Mouse (Mus musculus): Measurements from ENCODE around the gene Cchcr1. TPM values are rescaled to one million over a fixed set of nuclear protein-coding genes. Genes with fewer than 3 reads are reported as not detected.

The Cchcr1 gene
- polyA plus RNA-seq, 1 experiment = 31.8 TPM

DNA sequence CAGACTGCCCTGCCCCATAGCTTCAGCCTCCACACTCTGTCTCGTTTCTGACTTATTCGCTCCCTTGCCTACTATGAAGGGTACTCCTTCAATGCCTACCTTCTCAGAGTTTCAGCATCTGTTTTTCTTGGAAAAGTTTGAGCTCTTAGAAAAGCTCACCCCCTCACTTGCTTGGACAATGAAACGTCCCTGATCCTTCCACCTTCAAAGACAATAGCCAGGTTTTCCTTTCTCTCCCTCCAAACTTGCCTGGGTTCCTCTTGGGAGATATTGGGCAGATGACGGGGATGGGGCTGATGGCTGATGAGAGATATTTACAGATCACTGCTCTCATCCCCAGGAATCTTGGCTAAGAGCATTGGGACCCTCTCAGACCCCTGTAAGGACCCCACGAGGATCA lies 37.4 kb downstream of the Cchcr1 start:
- TF ChIP-seq POLR2A (IDR thresholded peaks at IDR 0.05; ENCODE audit: borderline replicate concordance, control insufficient read depth, low read depth, low read length) (no peak), CTCF (IDR thresholded peaks at IDR 0.05; ENCODE audit: control insufficient read depth, insufficient read depth, low read length) (no peak)
- Histone ChIP-seq H3K4me3 (replicated peaks; ENCODE audit: control insufficient read depth, low read depth, low read length) (no peak overlapping the region), H3K27ac (ENCODE audit: control insufficient read depth, insufficient read depth, low read depth, low read length, poor library complexity) (no peak overlapping the region), H3K4me1 (ENCODE audit: control insufficient read depth, insufficient read depth, low read length) (no peaks in the 10 kb centered on the region)
- 73% methylated on average over 5 of the region's 5 CpGs for WGBS

DNA sequence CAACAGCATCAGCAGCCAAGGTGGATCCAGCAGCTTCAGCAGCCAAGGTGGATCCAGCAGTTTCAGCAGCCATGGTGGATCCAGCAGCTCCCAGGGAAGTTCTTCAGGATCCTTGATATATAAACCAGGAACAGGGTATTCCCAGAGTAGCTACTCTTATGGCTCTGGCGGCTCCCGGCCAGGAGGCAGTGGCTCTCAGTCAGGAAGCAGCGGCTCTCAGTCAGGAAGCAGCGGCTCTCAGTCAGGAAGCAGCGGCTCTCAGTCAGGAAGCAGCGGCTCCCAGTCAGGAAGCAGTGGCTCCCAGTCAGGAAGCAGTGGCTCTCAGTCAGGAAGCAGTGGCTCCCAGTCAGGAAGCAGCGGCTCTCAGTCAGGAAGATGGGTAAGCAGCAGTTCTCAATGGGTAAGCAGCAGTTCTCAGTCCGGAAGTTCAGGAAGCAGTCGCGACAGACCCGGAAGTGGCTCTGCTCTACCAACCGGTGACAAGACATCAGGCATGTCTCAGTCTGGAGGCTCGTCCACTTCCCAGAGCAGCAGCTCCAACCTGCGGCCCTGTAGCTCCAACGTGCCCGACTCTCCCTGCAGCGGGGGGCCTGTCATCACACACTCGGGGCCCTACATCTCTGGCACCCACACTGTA lies 38.0 kb downstream of the Cchcr1 start:
- Histone ChIP-seq H3K4me3 (replicated peaks; ENCODE audit: control insufficient read depth, low read depth, low read length) (no peak overlapping the region), H3K27ac (ENCODE audit: control insufficient read depth, insufficient read depth, low read depth, low read length, poor library complexity) (no peak overlapping the region), H3K4me1 (ENCODE audit: control insufficient read depth, insufficient read depth, low read length) (no peaks in the 10 kb centered on the region)
- TF ChIP-seq POLR2A (IDR thresholded peaks at IDR 0.05; ENCODE audit: borderline replicate concordance, control insufficient read depth, low read depth, low read length) = no peak
- no peak for TF ChIP-seq CTCF (IDR thresholded peaks at IDR 0.05; ENCODE audit: control insufficient read depth, insufficient read depth, low read length)
- WGBS = 82% methylated on average over 18 of the region's 18 CpGs

DNA sequence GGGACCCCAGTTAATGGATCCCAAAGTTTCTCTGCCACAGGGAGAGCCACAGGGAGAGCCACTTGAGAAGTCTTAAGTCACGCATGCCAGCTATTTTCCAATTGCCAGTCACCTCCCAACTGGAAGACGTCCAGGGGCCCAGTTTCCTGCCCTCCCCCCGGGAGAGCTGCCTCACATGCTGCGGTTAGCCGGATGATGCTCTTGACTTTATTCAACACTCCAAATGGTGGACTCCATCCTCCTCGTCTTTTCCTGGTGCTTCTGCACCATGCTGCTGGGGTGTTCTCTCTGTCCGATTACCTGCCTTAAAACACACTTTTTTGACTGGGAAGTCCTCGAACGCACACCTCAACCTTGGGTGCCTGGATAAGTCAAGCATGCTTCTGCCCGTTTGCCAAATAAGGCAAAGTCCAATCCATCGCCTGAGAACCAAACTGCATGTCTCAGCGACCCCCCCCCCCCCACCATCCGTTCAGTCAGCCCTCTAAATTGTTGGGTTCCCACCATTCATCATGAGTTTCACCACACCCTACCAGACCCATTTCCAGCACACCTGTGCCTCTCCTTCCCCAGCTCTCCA lies 39.4 kb downstream of the Cchcr1 start:
- no peak overlapping the region for H3K27ac ChIP-seq (ENCODE audit: control insufficient read depth, insufficient read depth, low read depth, low read length, poor library complexity)
- 85% methylated on average over 13 of the region's 13 CpGs for WGBS

DNA sequence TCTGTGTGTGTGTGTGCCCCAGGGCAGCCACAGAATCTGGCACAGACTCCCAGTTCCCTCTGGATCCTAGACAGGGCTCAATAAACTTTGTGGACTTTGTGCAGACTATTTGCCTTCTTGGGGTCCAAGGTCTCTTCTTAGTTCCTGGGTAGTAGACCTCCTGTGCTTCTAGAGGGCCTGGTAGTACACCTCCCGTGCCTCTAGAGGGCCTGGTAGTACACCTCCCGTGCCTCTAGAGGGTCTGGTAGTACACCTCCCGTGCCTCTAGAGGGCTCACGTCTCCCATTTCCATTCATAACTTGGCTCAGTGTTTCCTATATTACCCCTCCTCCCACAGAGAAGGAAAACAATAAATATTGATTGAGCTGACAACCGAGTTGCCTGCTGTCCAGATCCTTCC lies 39.9 kb downstream of the Cchcr1 start:
- H3K4me1 ChIP-seq (ENCODE audit: control insufficient read depth, insufficient read depth, low read length) = no peaks in the 10 kb centered on the region
- WGBS = 21% methylated on average over 5 of the region's 5 CpGs
- TF ChIP-seq CTCF (IDR thresholded peaks at IDR 0.05; ENCODE audit: control insufficient read depth, insufficient read depth, low read length) (peak; percentile 67), POLR2A (IDR thresholded peaks at IDR 0.05; ENCODE audit: borderline replicate concordance, control insufficient read depth, low read depth, low read length) (no peak)
- H3K4me3 ChIP-seq (replicated peaks; ENCODE audit: control insufficient read depth, low read depth, low read length) = no peak overlapping the region
- H3K27ac ChIP-seq (ENCODE audit: control insufficient read depth, insufficient read depth, low read depth, low read length, poor library complexity) = no peak overlapping the region

More for the DNA sequence above, 39.4 kb downstream of the Cchcr1 start:
- Histone ChIP-seq H3K4me1 (ENCODE audit: control insufficient read depth, insufficient read depth, low read length) (no peaks in the 10 kb centered on the region), H3K4me3 (replicated peaks; ENCODE audit: control insufficient read depth, low read depth, low read length) (no peak overlapping the region)
- TF ChIP-seq CTCF (IDR thresholded peaks at IDR 0.05; ENCODE audit: control insufficient read depth, insufficient read depth, low read length) (no peak), POLR2A (IDR thresholded peaks at IDR 0.05; ENCODE audit: borderline replicate concordance, control insufficient read depth, low read depth, low read length) (no peak)

DNA sequence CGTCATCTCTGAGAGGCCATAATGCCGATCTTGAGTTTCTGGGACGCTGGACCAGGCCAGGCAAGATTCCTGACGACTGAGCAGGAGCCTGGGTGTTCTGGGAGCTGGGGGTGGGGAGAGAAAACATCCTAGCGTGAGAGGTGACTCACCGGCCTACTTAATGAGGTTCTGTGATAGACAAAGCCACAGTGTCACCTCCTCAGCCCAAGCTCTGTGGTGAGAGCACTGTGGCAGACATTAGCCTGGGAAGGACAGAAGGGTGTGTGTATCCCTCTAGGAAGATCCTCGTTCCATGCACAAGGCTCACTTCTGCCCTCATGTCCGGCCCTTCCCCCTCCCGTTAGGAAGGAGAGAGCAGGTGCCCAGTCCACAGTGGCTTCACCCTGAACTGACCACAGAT lies 40.5 kb downstream of the Cchcr1 start:
- 72% methylated on average over 9 of the region's 9 CpGs for WGBS
- Histone ChIP-seq H3K4me3 (replicated peaks; ENCODE audit: control insufficient read depth, low read depth, low read length) (no peak overlapping the region), H3K4me1 (ENCODE audit: control insufficient read depth, insufficient read depth, low read length) (no peaks in the 10 kb centered on the region), H3K27ac (ENCODE audit: control insufficient read depth, insufficient read depth, low read depth, low read length, poor library complexity) (no peak overlapping the region)
- TF ChIP-seq POLR2A (IDR thresholded peaks at IDR 0.05; ENCODE audit: borderline replicate concordance, control insufficient read depth, low read depth, low read length) = no peak
- no peak for TF ChIP-seq CTCF (IDR thresholded peaks at IDR 0.05; ENCODE audit: control insufficient read depth, insufficient read depth, low read length)

DNA sequence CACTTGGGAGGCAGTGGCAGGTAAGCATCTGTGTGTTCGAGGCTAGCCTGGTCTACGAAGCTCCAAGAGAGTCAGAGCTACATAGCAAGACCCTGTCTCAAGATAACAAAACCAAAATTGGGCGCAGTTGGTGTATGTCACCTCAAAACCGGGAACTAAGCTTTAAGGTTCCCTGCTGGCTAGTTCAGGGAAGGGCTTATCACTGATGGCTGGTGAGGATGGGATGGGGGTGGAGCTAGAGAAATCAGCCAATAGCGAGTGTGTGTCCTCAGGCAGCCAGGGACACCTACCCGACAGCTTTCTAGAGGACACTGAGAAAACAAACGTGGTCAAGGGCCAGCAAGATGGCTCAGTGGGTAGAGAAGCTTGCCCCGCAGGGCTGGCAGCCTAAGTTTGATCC lies 41.3 kb downstream of the Cchcr1 start:
- TF ChIP-seq POLR2A (IDR thresholded peaks at IDR 0.05; ENCODE audit: borderline replicate concordance, control insufficient read depth, low read depth, low read length) (no peak), CTCF (IDR thresholded peaks at IDR 0.05; ENCODE audit: control insufficient read depth, insufficient read depth, low read length) (no peak)
- H3K4me1 ChIP-seq (ENCODE audit: control insufficient read depth, insufficient read depth, low read length) = no peaks in the 10 kb centered on the region
- H3K27ac ChIP-seq (ENCODE audit: control insufficient read depth, insufficient read depth, low read depth, low read length, poor library complexity) = no peak overlapping the region
- H3K4me3 ChIP-seq (replicated peaks; ENCODE audit: control insufficient read depth, low read depth, low read length) = no peak overlapping the region
- 55% methylated on average over 8 of the region's 8 CpGs for WGBS

DNA sequence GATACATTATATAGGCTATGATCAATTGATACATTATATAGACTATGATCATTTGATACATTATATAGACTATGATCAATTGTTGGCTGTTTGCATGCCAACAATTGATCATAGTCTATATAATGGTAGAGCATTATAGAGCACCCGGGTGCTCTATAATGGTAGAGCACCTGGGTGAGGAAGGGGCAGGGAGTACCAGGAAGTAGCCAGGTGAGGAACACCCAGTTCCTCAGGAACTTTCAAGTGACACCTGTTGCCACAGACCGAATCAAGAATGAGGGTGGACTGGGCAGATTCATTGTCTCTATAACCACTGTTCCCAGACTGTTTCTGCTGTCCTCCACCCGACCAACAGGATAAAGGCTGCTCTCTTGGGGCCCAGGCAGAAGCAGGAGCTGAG lies 50.2 kb downstream of the Cchcr1 start, which contains the start of gene 2300002M23Rik:
TSS of gene 2300002M23Rik (plus strand) at position 301 of the 400 bp plus-strand sequence.
- Histone ChIP-seq H3K4me3 (replicated peaks; ENCODE audit: control insufficient read depth, low read depth, low read length) (no peak within 1 kb of the TSS), H3K27ac (ENCODE audit: control insufficient read depth, insufficient read depth, low read depth, low read length, poor library complexity) (no peak within 1 kb of the TSS), H3K4me1 (ENCODE audit: control insufficient read depth, insufficient read depth, low read length) (no peaks in the 10 kb centered on the region)
- WGBS = 51% methylated on average over 3 of the region's 3 CpGs
- TF ChIP-seq POLR2A (IDR thresholded peaks at IDR 0.05; ENCODE audit: borderline replicate concordance, control insufficient read depth, low read depth, low read length) (no peak), CTCF (IDR thresholded peaks at IDR 0.05; ENCODE audit: control insufficient read depth, insufficient read depth, low read length) (no peak)

DNA sequence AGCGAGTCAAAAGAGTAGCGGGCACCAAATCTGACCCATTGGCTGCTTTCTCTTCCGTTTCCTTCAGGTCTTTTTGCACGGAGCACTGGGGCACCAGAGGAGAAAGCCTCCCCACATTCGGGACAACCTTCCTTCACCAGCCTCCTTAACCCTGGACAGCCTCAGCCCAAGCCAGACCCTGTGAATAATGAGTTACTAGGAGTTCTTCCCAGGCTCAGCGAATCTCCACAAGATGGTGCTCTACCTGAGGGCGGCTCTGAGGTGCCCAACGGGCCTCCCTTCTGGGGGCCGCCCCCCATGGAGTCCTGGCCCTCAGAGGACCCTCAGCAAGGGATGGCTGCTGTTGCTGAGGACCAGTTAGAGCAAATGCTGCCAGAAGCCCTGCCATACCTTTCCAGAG lies 50.9 kb downstream of the Cchcr1 start:
- Histone ChIP-seq H3K4me3 (replicated peaks; ENCODE audit: control insufficient read depth, low read depth, low read length) (no peak overlapping the region), H3K4me1 (ENCODE audit: control insufficient read depth, insufficient read depth, low read length) (no peaks in the 10 kb centered on the region), H3K27ac (ENCODE audit: control insufficient read depth, insufficient read depth, low read depth, low read length, poor library complexity) (no peak overlapping the region)
- 31% methylated on average over 9 of the region's 9 CpGs for WGBS
- TF ChIP-seq CTCF (IDR thresholded peaks at IDR 0.05; ENCODE audit: control insufficient read depth, insufficient read depth, low read length) (no peak), POLR2A (IDR thresholded peaks at IDR 0.05; ENCODE audit: borderline replicate concordance, control insufficient read depth, low read depth, low read length) (no peak)

Data from bone marrow, adult 2 months (tissue).